Mouse (Mus musculus) stomach, embryonic 16.5 days (tissue): ENCODE results near the gene Calhm4. TPM values are rescaled to one million over a fixed set of nuclear protein-coding genes. Genes with fewer than 3 reads are reported as not detected.
"Not testable (repeated sequence)": the region's sequence is repeated elsewhere in the genome, so short reads cannot be mapped to it uniquely, and the experiment has no call there.

Source experiments
- ATAC-seq: fragments of 200-750 bp; cut with Nextera tagmentation; 2 replicates; pipeline ENCODE4 v1.8.0; 2017; ENCODE audit warnings: moderate number of reproducible peaks, moderate TSS enrichment; ENCODE audit not compliant: insufficient read depth, low FRiP score
- H3K27ac ChIP-seq: fragments of 300-500 bp; sonication (generic); 2 replicates; pipeline ENCODE4 v1.5.1; 2014; ENCODE audit warnings: low read length
- H3K27me3 ChIP-seq: fragments of 300-500 bp; sonication (generic); 2 replicates; pipeline ENCODE4 v1.6.1; 2014; ENCODE audit warnings: low read length, control low read depth, mixed read lengths; ENCODE audit not compliant: control insufficient read depth, insufficient read depth
- H3K36me3 ChIP-seq: fragments of 300-500 bp; sonication (generic); 2 replicates; pipeline ENCODE4 v1.6.1; 2014; ENCODE audit warnings: low read length; ENCODE audit not compliant: control insufficient read depth, insufficient read depth
- H3K4me1 ChIP-seq: fragments of 300-500 bp; sonication (generic); 2 replicates; pipeline ENCODE4 v1.6.1; 2014; ENCODE audit warnings: low read length, control low read depth, mixed read lengths; ENCODE audit not compliant: control insufficient read depth, insufficient read depth
- H3K4me2 ChIP-seq: fragments of 300-500 bp; sonication (generic); 2 replicates; pipeline ENCODE4 v1.6.1; 2014; ENCODE audit warnings: low read depth, low read length, mixed read lengths
- H3K4me3 ChIP-seq: fragments of 300-500 bp; sonication (generic); replicated peaks from 2 replicates; pipeline ENCODE4 v1.5.1; 2014; ENCODE audit warnings: mild to moderate bottlenecking, low read length
- H3K9ac ChIP-seq: fragments of 300-500 bp; sonication (generic); 2 replicates; pipeline ENCODE4 v1.6.1; 2014; ENCODE audit warnings: low read length
- H3K9me3 ChIP-seq: fragments of 300-500 bp; sonication (generic); replicated peaks from 2 replicates; pipeline ENCODE4 v1.6.1; 2016; ENCODE audit warnings: low read length, control low read depth; ENCODE audit not compliant: control insufficient read depth
- WGBS: fragments of 180-500 bp; shearing (Covaris S2); extraction: QIAGEN DNeasy Blood & Tissue Kit; methylation state at CpG from one replicate; pipeline ENCODE4 v1.1.7; 2014; 5-methylcytosine and 5-hydroxymethylcytosine counted together
- polyA plus RNA-seq: library from polyadenylated mRNA; unstranded; fragments of >200 nt; fragmentation: Nextera tagmentation; extraction: Ambion mirVana; gene quantifications from 2 replicates; pipeline ENCODE4 v1.2.1, GENCODE M21; 2015

The Calhm4 gene
- polyA plus RNA-seq, 1 experiment from 2014 or later: not detected

GRCm38 (mm10) chr10:34013241-34013640 is 30.9 kb downstream of the Calhm4 start:
- WGBS: 87% methylated on average over 2 of the region's 2 CpGs
- Histone ChIP-seq H3K36me3 (no peaks in the 10 kb centered on the region), H3K27me3 (no peaks in the 10 kb centered on the region), H3K9me3 (no peaks in the 10 kb centered on the region), H3K4me1 (peaks cover 3% of the 10 kb centered on the region), H3K9ac (no peak overlapping the region), H3K4me2 (no peak overlapping the region), H3K4me3 (no peak overlapping the region), H3K27ac (no peak overlapping the region)
- ATAC-seq: no peak

GRCm38 (mm10) chr10:34012581-34012980 is 31.5 kb downstream of the Calhm4 start:
- Histone ChIP-seq H3K4me3 (no peak overlapping the region), H3K27me3 (no peaks in the 10 kb centered on the region), H3K36me3 (no peaks in the 10 kb centered on the region), H3K9me3 (no peaks in the 10 kb centered on the region), H3K4me1 (no peaks in the 10 kb centered on the region), H3K27ac (no peak overlapping the region), H3K9ac (no peak overlapping the region), H3K4me2 (no peak overlapping the region)
- no peak for ATAC-seq
- WGBS: 93% methylated on average over 4 of the region's 4 CpGs

GRCm38 (mm10) chr10:33998397-33998796 is 45.7 kb downstream of the Calhm4 start:
- H3K4me3 ChIP-seq: no peak overlapping the region
- no peak for ATAC-seq
- H3K4me1 ChIP-seq: no peaks in the 10 kb centered on the region
- no peaks in the 10 kb centered on the region for H3K9me3 ChIP-seq
- H3K9ac ChIP-seq: no peak overlapping the region
- H3K36me3 ChIP-seq: 0 out of 2 replicates have a peak, but pooled peaks cover 3% of the 10 kb centered on the region
- H3K27me3 ChIP-seq: no peaks in the 10 kb centered on the region
- no peak overlapping the region for H3K27ac ChIP-seq
- no peak overlapping the region for H3K4me2 ChIP-seq

DNA sequence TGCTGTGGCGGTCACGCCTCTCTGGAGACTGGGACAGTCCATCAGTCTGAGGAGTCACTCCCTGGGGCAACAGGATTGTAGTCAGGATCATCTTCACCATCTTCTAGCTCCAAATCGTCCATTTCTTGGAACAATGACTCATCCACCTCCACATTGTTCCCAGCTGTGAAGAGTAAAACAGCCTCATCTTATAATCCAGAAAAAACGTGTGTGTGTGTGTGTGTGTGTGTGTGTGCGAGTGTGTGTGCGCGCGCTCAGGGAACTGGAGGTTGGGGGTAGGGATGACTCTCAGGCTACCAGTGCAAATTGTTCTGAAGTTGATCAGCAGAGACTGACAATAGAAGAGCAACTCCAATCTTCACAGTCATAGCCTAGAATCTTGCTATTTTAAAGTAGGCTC is 47.4 kb downstream of the Calhm4 start:
- H3K9me3 ChIP-seq, H3K36me3 ChIP-seq, H3K4me2 ChIP-seq, H3K27ac ChIP-seq, H3K4me3 ChIP-seq, H3K4me1 ChIP-seq, H3K9ac ChIP-seq, ATAC-seq, H3K27me3 ChIP-seq: not testable (repeated sequence)
- WGBS: 90% methylated on average over 6 of the region's 8 CpGs

Other genes starting within 250 kb of the Calhm4 start
- not detected in 2 replicates for gene Sult3a1, start 186.6 kb downstream of the Calhm4 start, polyA plus RNA-seq
- gene Rsph4a, start 139.2 kb downstream of the Calhm4 start, polyA plus RNA-seq: 0.08 and 0.14 TPM in 2 replicates
- gene Zup1, start 93.0 kb downstream of the Calhm4 start, polyA plus RNA-seq: 17.7 and 20.7 TPM in 2 replicates
- gene Rwdd1, start 24.7 kb downstream of the Calhm4 start, polyA plus RNA-seq: 88.3 and 109 TPM in 2 replicates
- gene Trappc3l, start 6.7 kb downstream of the Calhm4 start, polyA plus RNA-seq: not detected in 2 replicates
- gene Calhm5, start 52.2 kb upstream of the Calhm4 start, polyA plus RNA-seq: 1.6 and 2.2 TPM in 2 replicates
- gene Calhm6, start 83.7 kb upstream of the Calhm4 start, polyA plus RNA-seq: 1.2 and 1.3 TPM in 2 replicates
- gene Dse, start 163.4 kb upstream of the Calhm4 start, polyA plus RNA-seq: 20.0 and 21.3 TPM in 2 replicates
- gene Tspyl1, start 237.9 kb upstream of the Calhm4 start, polyA plus RNA-seq: 57.1 and 57.3 TPM in 2 replicates